Mouse (Mus musculus): ENCODE data around the gene Aebp1. TPM values are rescaled to one million over a fixed set of nuclear protein-coding genes. Genes with fewer than 3 reads are reported as not detected.
A peak's percentile ranks its signal among the peaks of the same experiment; 100 is the strongest.

Aebp1 gene
- polyA plus RNA-seq, 1 experiment from 2014 or later: 21.9 TPM

GRCm38 (mm10) chr11:5901950-5902349 lies 40.2 kb downstream of the Aebp1 start:
- H3K4me1 ChIP-seq (replicated peaks): peaks cover 50% of the 10 kb centered on the region
- H3K27me3 ChIP-seq: peaks cover 20% of the 10 kb centered on the region
- H3K4me3 ChIP-seq: peak overlapping the region; percentile 43
- WGBS: under 1% methylated on average over 32 of the region's 32 CpGs
- peak overlapping the region; percentile 79 for H3K9ac ChIP-seq
- H3K9me3 ChIP-seq: no peaks in the 10 kb centered on the region
- no peaks in the 10 kb centered on the region for H3K36me3 ChIP-seq
- peak overlapping the region; percentile 88 for H3K27ac ChIP-seq
- peak overlapping the region; percentile 68 for H3K4me2 ChIP-seq
- peak; percentile 86 for ATAC-seq (ENCODE audit: low FRiP score)

DNA sequence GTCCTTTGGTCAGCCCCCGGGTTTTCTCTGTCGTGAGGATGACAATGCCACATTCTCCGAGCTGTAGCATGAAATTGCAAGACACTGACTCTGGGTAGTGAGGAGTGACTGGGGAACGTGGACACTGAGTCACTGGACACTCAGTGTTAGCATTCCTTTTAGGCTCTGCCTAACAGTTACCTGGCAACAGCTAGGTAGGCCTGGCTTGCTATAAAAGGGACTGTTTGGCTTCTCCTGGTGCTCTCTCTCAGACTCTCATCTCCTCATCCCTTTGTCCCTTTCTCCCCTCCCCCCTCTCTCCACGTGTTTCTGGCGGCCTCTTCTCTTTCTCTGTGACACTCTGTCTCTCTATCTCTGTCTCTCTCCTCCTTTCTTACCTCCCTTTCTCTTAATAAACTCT lies 40.6 kb downstream of the Aebp1 start:
- ATAC-seq (ENCODE audit: low FRiP score): peak; percentile 38

DNA sequence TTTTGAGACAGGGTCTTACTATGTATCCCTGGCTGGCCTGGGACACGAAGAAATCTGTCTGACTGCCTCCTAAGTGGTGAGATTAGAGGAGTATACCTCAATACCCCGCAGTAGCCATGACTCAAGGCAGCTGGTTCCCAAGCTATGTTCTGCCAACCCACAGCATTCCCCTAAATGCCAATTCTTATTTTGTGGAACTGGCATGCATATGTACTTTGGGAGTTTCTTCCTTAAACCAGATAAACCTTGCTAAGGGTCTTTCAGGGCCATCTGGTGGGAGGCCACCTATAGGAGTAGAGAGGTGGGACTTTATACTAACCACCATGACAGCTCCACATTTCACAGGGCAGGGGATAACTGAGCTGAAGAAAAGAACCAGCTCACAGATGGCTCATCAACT lies 42.1 kb downstream of the Aebp1 start:
- WGBS: 83% methylated on average over 2 of the region's 2 CpGs
- peaks cover 38% of the 10 kb centered on the region for H3K4me1 ChIP-seq (replicated peaks)
- peaks cover 3% of the 10 kb centered on the region; the same call in 1 of the 2 replicates for H3K27me3 ChIP-seq
- no peak for ATAC-seq (ENCODE audit: low FRiP score)
- no peak overlapping the region for H3K4me3 ChIP-seq
- H3K4me2 ChIP-seq: no peak overlapping the region
- H3K9ac ChIP-seq: no peak overlapping the region
- H3K36me3 ChIP-seq: no peaks in the 10 kb centered on the region
- no peaks in the 10 kb centered on the region for H3K9me3 ChIP-seq
- no peak overlapping the region for H3K27ac ChIP-seq

More for the DNA sequence above, 40.6 kb downstream of the Aebp1 start:
- Histone ChIP-seq H3K27me3 (peaks cover 16% of the 10 kb centered on the region), H3K9ac (peak overlapping the region; percentile 79), H3K36me3 (no peaks in the 10 kb centered on the region), H3K4me2 (peak overlapping the region; percentile 68), H3K4me1 (replicated peaks) (peaks cover 45% of the 10 kb centered on the region), H3K27ac (peak overlapping the region; percentile 88), H3K4me3 (peak overlapping the region; percentile 43), H3K9me3 (no peaks in the 10 kb centered on the region)
- 4% methylated on average over 6 of the region's 6 CpGs for WGBS

GRCm38 (mm10) chr11:5904357-5904756 lies 42.6 kb downstream of the Aebp1 start:
- H3K27me3 ChIP-seq: peaks cover 1% of the 10 kb centered on the region
- no peaks in the 10 kb centered on the region for H3K36me3 ChIP-seq
- 77% methylated on average over 19 of the region's 19 CpGs for WGBS
- no peaks in the 10 kb centered on the region for H3K9me3 ChIP-seq
- H3K4me1 ChIP-seq (replicated peaks): peaks cover 38% of the 10 kb centered on the region
- H3K4me3 ChIP-seq: no peak overlapping the region
- no peak for ATAC-seq (ENCODE audit: low FRiP score)
- H3K27ac ChIP-seq: peak overlapping the region; percentile 45; the same call in 1 of the 2 replicates
- H3K9ac ChIP-seq: no peak overlapping the region
- H3K4me2 ChIP-seq: no peak overlapping the region

GRCm38 (mm10) chr11:5904871-5905270 lies 43.1 kb downstream of the Aebp1 start:
- Histone ChIP-seq H3K4me3 (no peak overlapping the region), H3K4me2 (no peak overlapping the region), H3K36me3 (no peaks in the 10 kb centered on the region), H3K4me1 (replicated peaks) (peaks cover 38% of the 10 kb centered on the region), H3K27ac (no peak overlapping the region), H3K9ac (no peak overlapping the region), H3K9me3 (no peaks in the 10 kb centered on the region), H3K27me3 (no peaks in the 10 kb centered on the region; the same call in none of the 2 replicates)
- 93% methylated on average over 6 of the region's 6 CpGs for WGBS
- no peak for ATAC-seq (ENCODE audit: low FRiP score)

DNA sequence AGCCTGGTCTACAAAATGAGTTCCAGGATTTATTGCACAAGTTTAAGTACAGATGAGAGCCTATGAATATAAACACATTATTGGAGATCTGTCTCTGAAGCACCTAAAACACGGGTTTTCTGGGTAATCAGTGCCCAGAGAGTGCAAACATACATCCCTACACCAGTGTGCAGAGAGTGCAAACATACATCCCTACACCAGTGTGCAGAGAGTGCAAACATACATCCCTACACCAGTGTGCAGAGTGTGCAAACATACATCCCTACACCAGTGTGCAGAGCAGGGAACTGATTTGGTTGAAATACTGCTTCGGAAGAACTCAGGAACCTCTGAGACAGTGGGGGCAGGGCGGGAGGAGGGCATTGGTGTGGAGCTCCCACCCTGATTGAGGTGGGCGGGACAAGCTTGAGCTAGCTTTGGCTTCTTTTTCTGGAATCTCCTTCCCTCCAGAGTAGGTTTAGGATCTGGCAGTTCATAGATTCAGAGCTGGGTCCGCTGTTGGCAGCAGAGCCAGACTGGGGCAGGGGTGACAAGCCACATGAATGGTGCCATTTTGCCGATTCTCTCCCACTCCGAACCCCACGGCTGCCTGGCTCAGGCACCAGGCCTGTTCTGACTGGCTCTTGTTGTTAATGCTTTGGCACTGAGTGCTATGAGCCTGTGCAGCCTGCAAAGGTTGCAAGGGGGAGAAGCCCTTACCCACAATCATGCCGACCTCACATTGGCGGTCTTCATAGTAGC lies 44.2 kb downstream of the Aebp1 start:
- H3K4me3 ChIP-seq: no peak overlapping the region

GRCm38 (mm10) chr11:5907096-5907495 lies 45.3 kb downstream of the Aebp1 start:
- H3K27ac ChIP-seq: no peak overlapping the region
- no peak overlapping the region for H3K4me2 ChIP-seq
- H3K9me3 ChIP-seq: no peaks in the 10 kb centered on the region
- H3K4me3 ChIP-seq: no peak overlapping the region
- 42% methylated on average over 5 of the region's 5 CpGs for WGBS
- peaks cover 21% of the 10 kb centered on the region for H3K4me1 ChIP-seq (replicated peaks)
- no peak for ATAC-seq (ENCODE audit: low FRiP score)
- no peaks in the 10 kb centered on the region for H3K36me3 ChIP-seq
- H3K9ac ChIP-seq: no peak overlapping the region
- H3K27me3 ChIP-seq: no peaks in the 10 kb centered on the region; the same call in none of the 2 replicates

More for the DNA sequence above, 44.2 kb downstream of the Aebp1 start:
- Histone ChIP-seq H3K27me3 (no peaks in the 10 kb centered on the region; the same call in none of the 2 replicates), H3K9me3 (no peaks in the 10 kb centered on the region), H3K4me1 (replicated peaks) (peaks cover 33% of the 10 kb centered on the region), H3K36me3 (no peaks in the 10 kb centered on the region), H3K27ac (no peak overlapping the region; the same call in 1 of the 2 replicates), H3K9ac (no peak overlapping the region), H3K4me2 (no peak overlapping the region)
- no peak for ATAC-seq (ENCODE audit: low FRiP score)
- WGBS: 85% methylated on average over 10 of the region's 10 CpGs

DNA sequence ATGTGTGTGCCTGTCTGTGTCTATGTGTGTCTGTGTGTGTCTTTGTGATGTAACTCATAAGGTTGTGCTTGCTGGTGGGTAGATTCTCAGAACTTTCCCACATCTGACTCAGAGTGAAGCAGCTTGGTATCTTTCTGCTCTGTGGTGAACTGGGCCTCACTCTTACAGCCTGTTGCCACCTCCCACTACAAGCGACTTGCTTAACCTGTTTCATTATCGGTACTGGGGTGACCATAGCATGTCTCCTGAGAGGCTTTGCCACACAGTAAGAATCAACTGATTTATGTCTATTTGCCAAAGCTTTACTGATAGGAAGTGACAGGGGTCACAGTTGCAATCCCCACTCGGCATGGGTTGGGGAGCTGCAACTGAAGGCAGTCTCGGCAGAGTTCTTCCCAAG lies 46.9 kb downstream of the Aebp1 start:
- no peak overlapping the region for H3K27ac ChIP-seq
- no peak for ATAC-seq (ENCODE audit: low FRiP score)
- no peak overlapping the region for H3K4me3 ChIP-seq
- 93% methylated on average over 4 of the region's 4 CpGs for WGBS
- no peaks in the 10 kb centered on the region for H3K9me3 ChIP-seq
- H3K36me3 ChIP-seq: no peaks in the 10 kb centered on the region
- H3K27me3 ChIP-seq: no peaks in the 10 kb centered on the region; the same call in 1 of the 2 replicates
- H3K4me2 ChIP-seq: no peak overlapping the region
- peaks cover 6% of the 10 kb centered on the region; the same call in 1 of the 2 replicates for H3K4me1 ChIP-seq (replicated peaks)
- H3K9ac ChIP-seq: no peak overlapping the region

DNA sequence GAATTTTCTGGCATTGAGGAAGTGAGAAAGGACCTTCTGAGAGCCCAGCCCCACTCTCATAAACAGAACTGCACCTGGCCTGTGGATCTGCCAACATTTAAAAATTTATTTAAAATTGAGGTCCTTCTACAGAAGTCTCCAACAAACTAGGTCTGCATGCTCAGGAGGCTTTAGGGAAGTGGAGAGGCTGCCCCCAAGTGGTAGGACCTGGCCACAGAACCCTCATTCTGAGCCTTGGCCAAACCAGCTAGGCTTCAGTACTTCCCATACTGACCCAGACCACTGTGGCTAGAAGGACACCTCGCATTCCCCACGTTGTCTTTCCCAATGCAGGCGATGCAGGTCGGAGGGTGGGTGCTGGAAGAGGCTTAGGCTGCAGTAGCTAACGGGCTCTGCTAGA lies 50.9 kb downstream of the Aebp1 start:
- ATAC-seq (ENCODE audit: low FRiP score): no peak
- no peak overlapping the region for H3K4me2 ChIP-seq
- H3K4me3 ChIP-seq: no peak overlapping the region
- 32% methylated on average over 5 of the region's 5 CpGs for WGBS
- no peak overlapping the region for H3K27ac ChIP-seq
- no peaks in the 10 kb centered on the region for H3K9me3 ChIP-seq
- no peak overlapping the region for H3K9ac ChIP-seq
- no peaks in the 10 kb centered on the region; the same call in 1 of the 2 replicates for H3K27me3 ChIP-seq
- H3K36me3 ChIP-seq: no peaks in the 10 kb centered on the region
- H3K4me1 ChIP-seq (replicated peaks): peaks cover 6% of the 10 kb centered on the region; the same call in 1 of the 2 replicates

GRCm38 (mm10) chr11:5913256-5913655 lies 51.5 kb downstream of the Aebp1 start:
- H3K9ac ChIP-seq: no peak overlapping the region
- no peaks in the 10 kb centered on the region; the same call in 1 of the 2 replicates for H3K27me3 ChIP-seq
- H3K4me3 ChIP-seq: no peak overlapping the region
- H3K4me2 ChIP-seq: no peak overlapping the region
- 66% methylated on average over 8 of the region's 8 CpGs for WGBS
- H3K9me3 ChIP-seq: no peaks in the 10 kb centered on the region
- no peaks in the 10 kb centered on the region for H3K36me3 ChIP-seq
- ATAC-seq (ENCODE audit: low FRiP score): no peak
- H3K4me1 ChIP-seq (replicated peaks): peaks cover 6% of the 10 kb centered on the region; the same call in 1 of the 2 replicates
- no peak overlapping the region for H3K27ac ChIP-seq

GRCm38 (mm10) chr11:5913936-5914335 lies 52.2 kb downstream of the Aebp1 start:
- Histone ChIP-seq H3K4me3 (no peak overlapping the region), H3K9ac (no peak overlapping the region)

GRCm38 (mm10) chr11:5914940-5915339 lies 53.2 kb downstream of the Aebp1 start:
- no peak overlapping the region for H3K9ac ChIP-seq
- no peak overlapping the region for H3K4me3 ChIP-seq
- no peak overlapping the region for H3K27ac ChIP-seq
- H3K9me3 ChIP-seq: no peaks in the 10 kb centered on the region
- H3K4me2 ChIP-seq: no peak overlapping the region
- no peaks in the 10 kb centered on the region for H3K36me3 ChIP-seq
- no peak for ATAC-seq (ENCODE audit: low FRiP score)
- 59% methylated on average over 5 of the region's 5 CpGs for WGBS
- H3K4me1 ChIP-seq (replicated peaks): peaks cover 6% of the 10 kb centered on the region; the same call in 1 of the 2 replicates
- no peaks in the 10 kb centered on the region for H3K27me3 ChIP-seq

More at GRCm38 (mm10) chr11:5913936-5914335, 52.2 kb downstream of the Aebp1 start:
- 76% methylated on average over 4 of the region's 4 CpGs for WGBS
- ATAC-seq (ENCODE audit: low FRiP score): no peak
- H3K9me3 ChIP-seq: no peaks in the 10 kb centered on the region
- no peaks in the 10 kb centered on the region for H3K36me3 ChIP-seq
- H3K27me3 ChIP-seq: no peaks in the 10 kb centered on the region; the same call in 1 of the 2 replicates
- H3K4me1 ChIP-seq (replicated peaks): peaks cover 6% of the 10 kb centered on the region; the same call in 1 of the 2 replicates
- no peak overlapping the region for H3K27ac ChIP-seq
- H3K4me2 ChIP-seq: no peak overlapping the region

Data from hindbrain, embryonic 13.5 days (tissue).